Mouse (Mus musculus) kidney, embryonic 14.5 days (tissue): ENCODE measurements around the gene Adamts8. TPM values are rescaled to one million over a fixed set of nuclear protein-coding genes. Genes with fewer than 3 reads are reported as not detected.

Experiments used
- ATAC-seq: fragments of 200-750 bp; cut with Nextera tagmentation; 2 replicates; pipeline ENCODE4 v1.8.0; 2017; ENCODE audit warnings: moderate number of reproducible peaks, mild to moderate bottlenecking, moderate TSS enrichment, moderate library complexity; ENCODE audit not compliant: low FRiP score, low TSS enrichment
- H3K27ac ChIP-seq: fragments of 300-500 bp; sonication (generic); 2 replicates; pipeline ENCODE4 v1.5.1; 2014; ENCODE audit warnings: low read depth, mild to moderate bottlenecking, low read length, moderate library complexity, mixed read lengths
- H3K27me3 ChIP-seq: fragments of 300-500 bp; sonication (generic); 2 replicates; pipeline ENCODE4 v1.6.1; 2014; ENCODE audit warnings: mild to moderate bottlenecking, low read length; ENCODE audit not compliant: control insufficient read depth, insufficient read depth
- H3K36me3 ChIP-seq: fragments of 300-500 bp; sonication (generic); 2 replicates; pipeline ENCODE4 v1.6.1; 2014; ENCODE audit warnings: low read length, mixed read lengths; ENCODE audit not compliant: control insufficient read depth, insufficient read depth
- H3K4me1 ChIP-seq: fragments of 300-500 bp; sonication (generic); 2 replicates; pipeline ENCODE4 v1.6.1; 2014; ENCODE audit warnings: low read length, mixed read lengths; ENCODE audit not compliant: control insufficient read depth, insufficient read depth
- H3K4me2 ChIP-seq: fragments of 300-500 bp; sonication (generic); replicated peaks from 2 replicates; pipeline ENCODE4 v1.6.1; 2014; ENCODE audit warnings: low read depth, mild to moderate bottlenecking, low read length
- H3K4me3 ChIP-seq: fragments of 300-500 bp; sonication (generic); 2 replicates; pipeline ENCODE4 v1.5.1; 2014; ENCODE audit warnings: mild to moderate bottlenecking, low read length
- H3K9ac ChIP-seq: fragments of 300-500 bp; sonication (generic); 2 replicates; pipeline ENCODE4 v1.6.1; 2014; ENCODE audit warnings: low read depth, mild to moderate bottlenecking, low read length, moderate library complexity
- H3K9me3 ChIP-seq: fragments of 300-500 bp; sonication (generic); 2 replicates; pipeline ENCODE4 v1.6.1; 2016; ENCODE audit warnings: low read length; ENCODE audit not compliant: control insufficient read depth
- WGBS: fragments of 180-500 bp; shearing (Covaris S2); extraction: QIAGEN DNeasy Blood & Tissue Kit; methylation state at CpG from one replicate; pipeline ENCODE4 v1.1.7; 2014; 5-methylcytosine and 5-hydroxymethylcytosine counted together
- polyA plus RNA-seq: library from polyadenylated mRNA; unstranded; fragments of >200 nt; fragmentation: Nextera tagmentation; extraction: Ambion mirVana; gene quantifications from 2 replicates; pipeline ENCODE4 v1.2.1, GENCODE M21; 2014

Gene Adamts8
- polyA plus RNA-seq, 1 experiment from 2014 or later, result 0.35 TPM

GRCm38 (mm10) chr9:31012674-31013073, 70.3 kb downstream of the Adamts8 start:
- ATAC-seq, result no peak
- WGBS, result 80% methylated on average over 4 of the region's 4 CpGs
- no peak overlapping the region for H3K4me2 ChIP-seq
- H3K36me3 ChIP-seq, result no peaks in the 10 kb centered on the region
- H3K27me3 ChIP-seq, result no peaks in the 10 kb centered on the region
- H3K9me3 ChIP-seq, result no peaks in the 10 kb centered on the region
- no peak overlapping the region for H3K27ac ChIP-seq
- no peak overlapping the region for H3K4me3 ChIP-seq
- no peak overlapping the region for H3K9ac ChIP-seq
- no peaks in the 10 kb centered on the region for H3K4me1 ChIP-seq

GRCm38 (mm10) chr9:31013415-31013814, 71.1 kb downstream of the Adamts8 start:
- no peak for ATAC-seq
- WGBS, result 90% methylated on average over 4 of the region's 4 CpGs
- H3K9me3 ChIP-seq, result no peaks in the 10 kb centered on the region
- no peak overlapping the region for H3K4me3 ChIP-seq
- H3K4me2 ChIP-seq, result no peak overlapping the region
- no peak overlapping the region for H3K9ac ChIP-seq
- H3K36me3 ChIP-seq, result no peaks in the 10 kb centered on the region
- H3K4me1 ChIP-seq, result no peaks in the 10 kb centered on the region
- H3K27ac ChIP-seq, result no peak overlapping the region
- H3K27me3 ChIP-seq, result no peaks in the 10 kb centered on the region

Other genes starting within 250 kb of the Adamts8 start
- gene Adamts15, start 20.1 kb upstream of the Adamts8 start, polyA plus RNA-seq, result 1.9 and 5.8 TPM in 2 replicates
- gene Zbtb44, start 88.1 kb downstream of the Adamts8 start, polyA plus RNA-seq, result 7.5 and 7.7 TPM in 2 replicates
- gene St14, start 189.3 kb downstream of the Adamts8 start, polyA plus RNA-seq, result 15.4 and 28.0 TPM in 2 replicates